Mouse (Mus musculus) liver, adult 2 months (tissue): ENCODE measurements around the gene Fam131a. TPM values are rescaled to one million over a fixed set of nuclear protein-coding genes. Genes with fewer than 3 reads are reported as not detected.

Experiments
- DNase-seq: peaks from one replicate; pipeline ENCODE4 v3.0.0-alpha.2; 2011; ENCODE audit warnings: low read depth, low spot score; ENCODE audit errors: extremely low read depth
- H3K27ac ChIP-seq: fragments of 200-500 bp; replicated peaks from 2 replicates; pipeline ENCODE4 v1.5.1; 2012; ENCODE audit warnings: low read depth, mild to moderate bottlenecking, control low read depth, inconsistent platforms, low read length; ENCODE audit not compliant: insufficient read depth
- H3K27me3 ChIP-seq: fragments of 200-500 bp; 2 replicates; pipeline ENCODE4 v1.6.1; 2012; ENCODE audit warnings: mild to moderate bottlenecking, moderate library complexity, low read length, inconsistent platforms; ENCODE audit not compliant: control insufficient read depth, insufficient read depth
- H3K36me3 ChIP-seq: fragments of 200-500 bp; 2 replicates; pipeline ENCODE4 v1.6.1; 2012; ENCODE audit warnings: low read length, inconsistent platforms; ENCODE audit not compliant: control insufficient read depth, insufficient read depth
- H3K4me1 ChIP-seq: fragments of 200-500 bp; 2 replicates; pipeline ENCODE4 v1.6.1; 2011; ENCODE audit warnings: low read length; ENCODE audit not compliant: control insufficient read depth, insufficient read depth
- H3K4me3 ChIP-seq: fragments of 200-500 bp; 2 replicates; pipeline ENCODE4 v1.5.1; 2011; ENCODE audit warnings: low read depth, mild to moderate bottlenecking, control low read depth, low read length, moderate library complexity; ENCODE audit not compliant: insufficient read depth
- H3K79me2 ChIP-seq: fragments of 200-500 bp; 2 replicates; pipeline ENCODE4 v1.6.1; 2012; ENCODE audit warnings: inconsistent platforms, mild to moderate bottlenecking, low read length, moderate library complexity; ENCODE audit not compliant: control insufficient read depth, insufficient read depth
- H3K9ac ChIP-seq: fragments of 200-500 bp; 2 replicates; pipeline ENCODE4 v1.6.1; 2012; ENCODE audit warnings: low read depth, mild to moderate bottlenecking, control low read depth, inconsistent platforms, low read length
- CTCF ChIP-seq: fragments of 200-500 bp; IDR thresholded peaks from 2 replicates; pipeline ENCODE4 v1.5.1; 2011; ENCODE audit warnings: low read depth, low read length, control low read depth
- POLR2A ChIP-seq: fragments of 200-500 bp; IDR thresholded peaks from 2 replicates; pipeline ENCODE4 v1.6.1; 2011; ENCODE audit warnings: low read length, control low read depth; ENCODE audit not compliant: insufficient read depth; ENCODE audit errors: extremely low read depth
- WGBS: fragments of 180-500 bp; shearing (Covaris S2); methylation state at CpG from one replicate; pipeline ENCODE4 v1.1.7; 2018; 5-methylcytosine and 5-hydroxymethylcytosine counted together
- polyA plus RNA-seq: library from polyadenylated mRNA; depleted of rRNA; stranded (reverse); fragments of >200 nt; gene quantifications from 2 replicates; pipeline ENCODE4 v1.2.3, GENCODE M21; 2012
- total RNA-seq: library from RNA; depleted of rRNA; stranded (reverse); fragments of >200 nt; gene quantifications from 2 replicates; pipeline ENCODE4 v1.2.3, GENCODE M21; 2014

Fam131a gene
- total and polyA plus RNA-seq, 2 experiments: 0.37 to 0.99 TPM

DNA sequence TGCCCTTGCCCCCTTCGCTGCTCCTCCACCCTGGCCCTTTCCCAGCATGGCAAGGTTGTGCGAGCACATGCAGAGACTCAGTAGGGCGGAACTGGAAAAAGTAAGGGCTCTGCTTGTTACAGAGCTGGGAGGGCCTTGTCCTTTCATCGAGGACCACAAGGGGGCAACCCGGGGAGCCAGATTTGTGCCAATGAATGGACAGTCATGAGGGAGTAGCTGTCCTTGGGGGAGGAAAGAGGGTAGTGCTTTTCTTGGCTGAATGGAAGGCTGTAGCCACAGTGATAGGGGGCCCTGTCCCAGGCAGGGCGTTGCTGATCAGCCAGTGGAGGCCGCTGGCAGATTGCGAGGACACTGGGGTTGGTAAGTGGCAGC lies 9.5 kb downstream of the Fam131a start:
- H3K4me3 ChIP-seq: no peak overlapping the region
- peak; percentile 64 for TF ChIP-seq CTCF
- no peak for TF ChIP-seq POLR2A
- H3K4me1 ChIP-seq: no peaks in the 10 kb centered on the region
- no peak for DNase-seq
- H3K27me3 ChIP-seq: no peaks in the 10 kb centered on the region
- 41% methylated on average over 8 of the region's 8 CpGs for WGBS
- H3K36me3 ChIP-seq: no peaks in the 10 kb centered on the region
- no peaks in the 10 kb centered on the region for H3K79me2 ChIP-seq
- no peak overlapping the region for H3K9ac ChIP-seq
- H3K27ac ChIP-seq: no peak overlapping the region

DNA sequence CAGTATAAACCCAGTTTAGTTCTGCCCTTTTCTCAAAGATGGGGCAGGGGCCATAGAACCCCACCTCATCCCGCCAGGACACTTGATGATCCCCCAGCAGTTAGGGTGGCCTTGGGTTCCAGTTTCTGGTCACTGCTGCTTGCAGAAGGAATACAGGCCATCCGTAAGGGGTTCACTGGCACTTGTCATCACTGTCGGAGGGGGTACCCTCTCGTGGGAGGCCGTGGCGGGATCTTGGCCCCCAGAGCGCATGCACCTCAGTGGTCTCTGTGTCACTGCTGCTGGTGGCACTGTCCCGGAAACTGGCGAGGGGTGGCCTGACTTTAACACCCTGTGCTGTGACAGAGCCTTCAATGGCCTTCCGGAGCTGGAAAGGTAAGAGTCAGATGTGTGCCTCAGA lies 10.0 kb downstream of the Fam131a start:
- 98% methylated on average over 10 of the region's 10 CpGs for WGBS
- no peak overlapping the region for H3K9ac ChIP-seq
- DNase-seq: no peak
- H3K79me2 ChIP-seq: no peaks in the 10 kb centered on the region
- no peak overlapping the region for H3K4me3 ChIP-seq
- no peak for TF ChIP-seq POLR2A
- TF ChIP-seq CTCF: no peak
- H3K36me3 ChIP-seq: no peaks in the 10 kb centered on the region
- H3K27me3 ChIP-seq: no peaks in the 10 kb centered on the region
- no peaks in the 10 kb centered on the region for H3K4me1 ChIP-seq
- no peak overlapping the region for H3K27ac ChIP-seq

DNA sequence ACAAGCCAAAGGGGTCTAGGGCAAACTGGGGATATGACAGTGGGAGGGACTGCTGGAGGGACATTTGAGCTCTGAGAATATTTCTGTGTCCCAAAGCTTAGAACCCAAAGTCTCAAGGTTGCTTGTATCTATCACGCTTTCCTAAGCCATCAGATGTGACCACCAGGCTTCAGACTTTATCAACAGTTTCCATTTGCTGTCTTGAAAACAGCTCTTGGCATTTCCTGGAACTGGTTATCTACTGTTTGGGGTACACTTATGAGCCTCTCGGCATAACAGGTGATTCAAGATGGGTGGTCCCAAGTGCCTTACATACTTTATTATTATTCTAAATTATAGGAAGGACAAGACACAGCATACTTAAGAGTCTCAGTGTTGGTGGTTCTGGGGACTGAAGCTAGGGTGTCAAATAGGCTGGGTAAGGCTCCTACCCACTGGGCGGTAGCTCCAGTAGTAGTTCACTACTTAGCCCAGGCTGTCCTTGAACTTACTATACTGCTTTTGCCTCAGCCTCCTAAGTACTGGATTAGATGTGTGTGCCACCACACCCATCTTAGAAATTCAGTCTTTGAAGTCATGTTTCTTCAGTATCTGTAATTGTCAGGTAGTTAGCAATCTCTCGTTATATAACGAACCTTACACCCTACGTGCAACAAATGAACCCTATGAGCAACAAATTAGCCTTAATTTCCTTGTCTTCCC lies 10.8 kb downstream of the Fam131a start:
- Histone ChIP-seq H3K36me3 (no peaks in the 10 kb centered on the region), H3K79me2 (no peaks in the 10 kb centered on the region), H3K4me3 (no peak overlapping the region), H3K27ac (no peak overlapping the region), H3K27me3 (no peaks in the 10 kb centered on the region), H3K9ac (no peak overlapping the region), H3K4me1 (no peaks in the 10 kb centered on the region)
- TF ChIP-seq POLR2A: no peak
- no peak for TF ChIP-seq CTCF
- DNase-seq: no peak
- WGBS: 89% methylated on average over 6 of the region's 6 CpGs

DNA sequence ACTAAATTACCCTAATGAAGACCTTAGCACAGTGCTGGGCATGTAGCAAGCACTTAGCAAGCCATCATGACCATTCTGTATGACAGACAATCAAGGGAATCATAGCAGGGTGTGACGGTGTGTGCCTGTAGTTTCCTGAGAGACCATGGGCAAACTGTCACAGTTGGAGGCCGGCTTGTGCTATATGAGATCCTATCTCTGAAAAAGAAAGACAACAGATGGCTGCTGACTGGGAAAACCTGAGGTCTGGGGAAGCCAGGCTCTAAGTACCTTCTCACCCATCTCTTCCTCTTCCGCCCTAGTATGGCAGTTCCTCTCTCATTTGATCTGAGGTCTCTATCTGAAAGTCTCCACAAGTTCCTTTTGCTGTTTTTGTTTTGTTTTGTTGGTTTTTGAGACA lies 12.7 kb downstream of the Fam131a start:
- H3K27me3 ChIP-seq: no peaks in the 10 kb centered on the region
- H3K79me2 ChIP-seq: no peaks in the 10 kb centered on the region
- H3K27ac ChIP-seq: no peak overlapping the region
- WGBS: 83% methylated on average over 3 of the region's 3 CpGs
- H3K36me3 ChIP-seq: no peaks in the 10 kb centered on the region
- TF ChIP-seq POLR2A: no peak
- no peak for TF ChIP-seq CTCF
- DNase-seq: no peak
- no peak overlapping the region for H3K4me3 ChIP-seq
- no peaks in the 10 kb centered on the region for H3K4me1 ChIP-seq
- H3K9ac ChIP-seq: no peak overlapping the region

DNA sequence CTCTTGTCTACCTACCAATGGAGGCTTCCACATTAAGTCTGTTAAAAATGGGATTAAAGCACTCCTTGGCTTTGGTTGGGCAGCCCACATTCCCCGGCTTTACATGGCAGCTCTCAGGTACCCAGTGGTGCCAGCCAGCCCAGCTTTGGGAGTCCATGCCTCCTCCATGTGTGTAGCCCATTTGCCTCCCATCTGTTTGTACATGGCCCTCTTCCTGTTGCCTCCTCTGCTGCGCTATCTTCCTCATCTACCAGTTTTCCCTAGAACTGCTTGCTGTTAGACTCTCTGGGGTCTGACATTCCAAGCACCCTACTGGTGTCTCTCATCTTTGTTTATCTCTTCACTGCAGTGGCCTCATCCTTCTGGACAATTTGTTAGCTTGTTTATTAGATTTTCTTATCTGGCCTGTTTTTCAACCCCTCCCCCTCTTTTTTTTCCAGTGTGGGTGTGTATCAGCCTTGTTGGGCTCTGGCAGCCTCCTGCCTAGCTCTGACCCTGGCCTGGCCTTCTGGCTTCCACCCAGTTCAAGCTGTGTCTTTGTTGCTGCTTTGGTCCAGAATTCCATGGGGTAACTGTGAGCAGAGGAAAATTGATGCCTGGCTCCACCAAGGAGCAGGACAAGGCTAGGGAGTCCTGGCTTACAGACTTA lies 13.5 kb downstream of the Fam131a start:
- no peak overlapping the region for H3K4me3 ChIP-seq
- WGBS: 95% methylated on average over 2 of the region's 2 CpGs
- no peak overlapping the region for H3K9ac ChIP-seq
- H3K27ac ChIP-seq: no peak overlapping the region
- H3K27me3 ChIP-seq: no peaks in the 10 kb centered on the region
- TF ChIP-seq POLR2A (no peak), CTCF (no peak)
- no peaks in the 10 kb centered on the region for H3K36me3 ChIP-seq
- no peaks in the 10 kb centered on the region for H3K4me1 ChIP-seq
- no peaks in the 10 kb centered on the region for H3K79me2 ChIP-seq
- no peak for DNase-seq
